Mouse (Mus musculus) urinary bladder, adult 2 months (tissue): ENCODE measurements around the gene C2. TPM values are rescaled to one million over a fixed set of nuclear protein-coding genes. Genes with fewer than 3 reads are reported as not detected.

ENCODE experiments used
- DNase-seq: peaks from one replicate; pipeline ENCODE4 v3.0.0; 2022; ENCODE audit warnings: low spot score
- polyA plus RNA-seq: library from polyadenylated mRNA; depleted of rRNA; stranded (reverse); fragments of >200 nt; gene quantifications from 2 replicates; pipeline ENCODE4 v1.2.3, GENCODE M21; 2012

Gene C2
- polyA plus RNA-seq, 1 experiment = 45.6 TPM

GRCm38 (mm10) chr17:34881683-34882310, 16.3 kb downstream of the C2 start, which contains the start of gene Gm20547:
Gm20547 (minus strand) TSS chr17:34882042.
- DNase-seq = no peak

- DNase-seq = no peak
These were observed 16.9 kb downstream of the C2 start for GRCm38 (mm10) chr17:34881166-34881565.

GRCm38 (mm10) chr17:34879336-34879879, 18.7 kb downstream of the C2 start, which contains the start of gene Zbtb12:
Zbtb12 (plus strand) TSS chr17:34879483.
- no peak for DNase-seq

- DNase-seq = no peak
These were observed 23.7 kb downstream of the C2 start for GRCm38 (mm10) chr17:34874321-34874720.

- no peak for DNase-seq
These were observed 32.1 kb downstream of the C2 start for GRCm38 (mm10) chr17:34865981-34866380.

GRCm38 (mm10) chr17:34862416-34863081, 35.5 kb downstream of the C2 start, which contains the start of gene Cfb:
Cfb (minus strand) TSS chr17:34862518.
- no peak for DNase-seq

- DNase-seq = no peak
These were observed 36.2 kb downstream of the C2 start for GRCm38 (mm10) chr17:34861704-34862415.

- DNase-seq = no peak
These were observed 37.6 kb downstream of the C2 start for GRCm38 (mm10) chr17:34860514-34860913.

GRCm38 (mm10) chr17:34858670-34859069, 39.4 kb downstream of the C2 start:
- DNase-seq = no peak

GRCm38 (mm10) chr17:34855825-34856224, 42.2 kb downstream of the C2 start:
- DNase-seq = no peak

GRCm38 (mm10) chr17:34854761-34855160, 43.3 kb downstream of the C2 start:
- no peak for DNase-seq

- DNase-seq = no peak
These were observed 44.6 kb downstream of the C2 start for GRCm38 (mm10) chr17:34853511-34853910.

- DNase-seq = no peak
These were observed 47.4 kb downstream of the C2 start for GRCm38 (mm10) chr17:34850517-34851125.

GRCm38 (mm10) chr17:34849722-34850516, 48.1 kb downstream of the C2 start, which contains the start of the genes Skiv2l and Nelfe:
Skiv2l (minus strand) TSS chr17:34850210.
Nelfe (plus strand) TSS chr17:34850391.
- peak; percentile 91 for DNase-seq

GRCm38 (mm10) chr17:34847615-34848014, 50.5 kb downstream of the C2 start:
- no peak for DNase-seq

GRCm38 (mm10) chr17:34847192-34847591, 50.9 kb downstream of the C2 start:
- no peak for DNase-seq

- DNase-seq = no peak
These were observed 53.2 kb downstream of the C2 start for GRCm38 (mm10) chr17:34844884-34845283.

- no peak for DNase-seq
These were observed 57.2 kb downstream of the C2 start for GRCm38 (mm10) chr17:34840736-34841307.

GRCm38 (mm10) chr17:34838785-34839184, 59.3 kb downstream of the C2 start:
- no peak for DNase-seq

- DNase-seq = no peak
These were observed 60.4 kb downstream of the C2 start for GRCm38 (mm10) chr17:34837464-34838324.
